Mouse (Mus musculus): Measurements from ENCODE around the gene Rrm2. TPM values are rescaled to one million over a fixed set of nuclear protein-coding genes. Genes with fewer than 3 reads are reported as not detected.
"Not testable (repeated sequence)": the region's sequence is repeated elsewhere in the genome, so short reads cannot be mapped to it uniquely, and the experiment has no call there.

The Rrm2 gene
- polyA plus RNA-seq, 1 experiment from 2014 or later = 261 TPM

- H3K4me1 ChIP-seq = peaks cover 2% of the 10 kb centered on the region; the same call in 1 of the 2 replicates
- H3K4me2 ChIP-seq (replicated peaks) = no peak overlapping the region
- H3K27ac ChIP-seq = no peak overlapping the region
- H3K27me3 ChIP-seq (replicated peaks) = peaks cover 18% of the 10 kb centered on the region
- ATAC-seq (ENCODE audit: low FRiP score, low read depth) = no peak
- WGBS = 77% methylated on average over 11 of the region's 11 CpGs
- no peak overlapping the region for H3K9ac ChIP-seq
- H3K4me3 ChIP-seq = no peak overlapping the region
- H3K9me3 ChIP-seq = no peaks in the 10 kb centered on the region
- no peaks in the 10 kb centered on the region for H3K36me3 ChIP-seq
Measured at GRCm38 (mm10) chr12:24686696-24687346, 21.2 kb upstream of the Rrm2 start.

GRCm38 (mm10) chr12:24690351-24690750, 17.7 kb upstream of the Rrm2 start:
- no peak overlapping the region for H3K9ac ChIP-seq
- H3K27me3 ChIP-seq (replicated peaks) = no peaks in the 10 kb centered on the region
- H3K4me2 ChIP-seq (replicated peaks) = no peak overlapping the region
- H3K9me3 ChIP-seq = no peaks in the 10 kb centered on the region
- H3K4me1 ChIP-seq = no peaks in the 10 kb centered on the region
- WGBS = 88% methylated on average over 3 of the region's 3 CpGs
- no peaks in the 10 kb centered on the region for H3K36me3 ChIP-seq
- H3K27ac ChIP-seq = no peak overlapping the region
- no peak overlapping the region for H3K4me3 ChIP-seq
- no peak for ATAC-seq (ENCODE audit: low FRiP score, low read depth)

- Histone ChIP-seq H3K4me2 (replicated peaks) (peak overlapping the region; percentile 33; the same call in 1 of the 2 replicates), H3K9ac (no peak overlapping the region), H3K36me3 (no peaks in the 10 kb centered on the region), H3K27ac (no peak overlapping the region), H3K4me3 (no peak overlapping the region), H3K27me3 (replicated peaks) (no peaks in the 10 kb centered on the region), H3K9me3 (no peaks in the 10 kb centered on the region), H3K4me1 (no peaks in the 10 kb centered on the region)
- 42% methylated on average over 16 of the region's 16 CpGs for WGBS
- ATAC-seq (ENCODE audit: low FRiP score, low read depth) = peak; percentile 81
Measured at GRCm38 (mm10) chr12:24696500-24697483, 11.2 kb upstream of the Rrm2 start.

- 68% methylated on average over 8 of the region's 8 CpGs for WGBS
- ATAC-seq (ENCODE audit: low FRiP score, low read depth) = peak; percentile 44; the same call in 1 of the 2 replicates
Measured at GRCm38 (mm10) chr12:24697484-24698204, 10.4 kb upstream of the Rrm2 start.

GRCm38 (mm10) chr12:24698514-24698913, 9.5 kb upstream of the Rrm2 start:
- 77% methylated on average over 3 of the region's 3 CpGs for WGBS
- Histone ChIP-seq H3K4me1 (no peaks in the 10 kb centered on the region), H3K9me3 (no peaks in the 10 kb centered on the region), H3K9ac (no peak overlapping the region), H3K4me3 (no peak overlapping the region), H3K4me2 (replicated peaks) (no peak overlapping the region), H3K27me3 (replicated peaks) (no peaks in the 10 kb centered on the region), H3K36me3 (no peaks in the 10 kb centered on the region), H3K27ac (no peak overlapping the region)
- no peak for ATAC-seq (ENCODE audit: low FRiP score, low read depth)

More at GRCm38 (mm10) chr12:24697484-24698204, 10.4 kb upstream of the Rrm2 start:
- Histone ChIP-seq H3K36me3 (no peaks in the 10 kb centered on the region), H3K4me2 (replicated peaks) (peak overlapping the region; percentile 33; the same call in 1 of the 2 replicates), H3K27me3 (replicated peaks) (no peaks in the 10 kb centered on the region), H3K9me3 (no peaks in the 10 kb centered on the region), H3K9ac (no peak overlapping the region), H3K4me1 (no peaks in the 10 kb centered on the region), H3K4me3 (no peak overlapping the region), H3K27ac (no peak overlapping the region)

- H3K4me2 ChIP-seq (replicated peaks) = no peak overlapping the region
- no peak overlapping the region for H3K9ac ChIP-seq
- 73% methylated on average over 10 of the region's 10 CpGs for WGBS
- H3K27ac ChIP-seq = no peak overlapping the region
- H3K4me3 ChIP-seq = no peak overlapping the region
- no peaks in the 10 kb centered on the region for H3K4me1 ChIP-seq
- H3K9me3 ChIP-seq = no peaks in the 10 kb centered on the region
- no peaks in the 10 kb centered on the region for H3K27me3 ChIP-seq (replicated peaks)
- no peak for ATAC-seq (ENCODE audit: low FRiP score, low read depth)
- no peaks in the 10 kb centered on the region for H3K36me3 ChIP-seq
Measured at GRCm38 (mm10) chr12:24699578-24699977, 8.5 kb upstream of the Rrm2 start.

GRCm38 (mm10) chr12:24701621-24702020, 6.4 kb upstream of the Rrm2 start:
- ATAC-seq (ENCODE audit: low FRiP score, low read depth); H3K4me2 ChIP-seq (replicated peaks); H3K9ac ChIP-seq; H3K4me3 ChIP-seq; H3K27me3 ChIP-seq (replicated peaks); H3K36me3 ChIP-seq; H3K9me3 ChIP-seq; H3K27ac ChIP-seq; H3K4me1 ChIP-seq: not testable (repeated sequence)
- 87% methylated on average over 9 of the region's 9 CpGs for WGBS

GRCm38 (mm10) chr12:24703013-24703412, 5.0 kb upstream of the Rrm2 start:
- no peak for ATAC-seq (ENCODE audit: low FRiP score, low read depth)
- Histone ChIP-seq H3K4me2 (replicated peaks) (no peak overlapping the region), H3K27ac (no peak overlapping the region), H3K36me3 (no peaks in the 10 kb centered on the region), H3K4me1 (peaks cover 17% of the 10 kb centered on the region), H3K27me3 (replicated peaks) (no peaks in the 10 kb centered on the region), H3K4me3 (no peak overlapping the region), H3K9ac (no peak overlapping the region), H3K9me3 (no peaks in the 10 kb centered on the region)
- 85% methylated on average over 3 of the region's 3 CpGs for whole genome bisulfite sequencing

- H3K27me3 ChIP-seq (replicated peaks) = no peaks in the 10 kb centered on the region
- H3K9ac ChIP-seq = no peak overlapping the region
- no peaks in the 10 kb centered on the region for H3K9me3 ChIP-seq
- no peak for ATAC-seq (ENCODE audit: low FRiP score, low read depth)
- no peak overlapping the region for H3K27ac ChIP-seq
- H3K4me1 ChIP-seq = peaks cover 21% of the 10 kb centered on the region
- no peak overlapping the region for H3K4me2 ChIP-seq (replicated peaks)
- no peak overlapping the region for H3K4me3 ChIP-seq
- WGBS = 86% methylated on average over 15 of the region's 15 CpGs
- 0 out of 2 replicates have a peak, but pooled peaks cover 1% of the 10 kb centered on the region for H3K36me3 ChIP-seq
Measured at GRCm38 (mm10) chr12:24705502-24706263, 2.4 kb upstream of the Rrm2 start.

GRCm38 (mm10) chr12:24706764-24707479, 1.1 kb upstream of the Rrm2 start:
- peak overlapping the region; percentile 86 for H3K4me2 ChIP-seq (replicated peaks)
- ATAC-seq (ENCODE audit: low FRiP score, low read depth) = no peak
- H3K36me3 ChIP-seq = peaks cover 7% of the 10 kb centered on the region; the same call in 1 of the 2 replicates
- H3K4me3 ChIP-seq = peak overlapping the region; percentile 90
- H3K27ac ChIP-seq = no peak overlapping the region
- H3K9ac ChIP-seq = peak overlapping the region; percentile 83
- no peaks in the 10 kb centered on the region for H3K9me3 ChIP-seq
- H3K27me3 ChIP-seq (replicated peaks) = no peaks in the 10 kb centered on the region
- peaks cover 21% of the 10 kb centered on the region for H3K4me1 ChIP-seq
- WGBS = under 1% methylated on average over 27 of the region's 27 CpGs

GRCm38 (mm10) chr12:24707480-24707802, 600 bp upstream of the Rrm2 start:
- Histone ChIP-seq H3K9ac (peak overlapping the region; percentile 83), H3K9me3 (no peaks in the 10 kb centered on the region), H3K4me2 (replicated peaks) (peak overlapping the region; percentile 86), H3K27me3 (replicated peaks) (no peaks in the 10 kb centered on the region), H3K27ac (no peak overlapping the region), H3K4me3 (peak overlapping the region; percentile 90), H3K36me3 (peaks cover 8% of the 10 kb centered on the region), H3K4me1 (peaks cover 21% of the 10 kb centered on the region)
- ATAC-seq (ENCODE audit: low FRiP score, low read depth) = no peak; the same call in 1 of the 2 replicates
- under 1% methylated on average over 9 of the region's 9 CpGs for WGBS
